Mouse (Mus musculus): Measurements from ENCODE around the gene Bcar1.
A peak's percentile ranks its signal among the peaks of the same experiment; 100 is the strongest.

The Bcar1 gene

GRCm38 (mm10) chr8:111743792-111744696 is at the start of gene Bcar1:
TSS of gene Bcar1 (minus strand) at chr8:111743809.
- peak; percentile 84 to 90 for DNase-seq

DNA sequence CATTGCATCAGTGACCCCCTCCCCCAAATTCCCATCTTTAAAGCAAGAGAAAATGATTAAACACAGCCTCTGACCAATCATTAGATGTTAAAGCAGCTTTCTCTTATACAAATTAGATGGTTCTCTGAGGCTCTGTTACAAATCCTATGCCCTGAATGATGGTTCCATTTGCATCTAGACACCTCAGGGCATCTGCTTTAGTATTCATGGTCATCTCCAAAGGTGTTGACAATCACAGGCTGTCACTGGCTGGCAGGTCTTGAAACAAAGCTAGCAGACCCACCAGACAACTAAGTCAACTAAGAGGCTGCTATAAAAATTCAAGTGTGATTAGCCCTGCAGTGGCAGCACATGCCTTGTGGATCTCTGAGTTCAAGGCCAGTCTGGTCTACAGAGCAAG is 46.0 kb upstream of the Bcar1 start:
- no peak for DNase-seq

- DNase-seq = no peak
Observed at GRCm38 (mm10) chr8:111789200-111789599, 45.6 kb upstream of the Bcar1 start.

- no peak for DNase-seq
Observed at GRCm38 (mm10) chr8:111788497-111788896, 44.9 kb upstream of the Bcar1 start.

DNA sequence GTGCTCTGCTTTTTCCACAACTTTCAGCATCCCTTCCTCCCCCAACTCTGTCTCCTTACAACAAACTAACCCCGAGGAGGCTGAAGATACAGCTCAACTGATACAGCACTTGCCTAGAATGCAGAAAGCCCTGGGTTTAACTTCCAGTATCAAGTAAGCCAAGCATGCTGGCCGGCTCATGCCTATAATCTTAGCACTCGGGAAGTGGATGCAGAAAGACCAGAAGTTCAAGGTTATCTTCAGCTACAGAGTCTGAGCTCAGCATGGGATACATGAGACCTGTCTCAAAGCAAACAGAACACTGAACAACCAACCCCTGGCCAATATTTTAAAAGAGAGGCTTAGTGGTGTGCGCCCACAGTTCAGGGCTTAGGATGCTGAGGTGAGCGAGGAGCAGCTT is 44.5 kb upstream of the Bcar1 start:
- DNase-seq = no peak

DNA sequence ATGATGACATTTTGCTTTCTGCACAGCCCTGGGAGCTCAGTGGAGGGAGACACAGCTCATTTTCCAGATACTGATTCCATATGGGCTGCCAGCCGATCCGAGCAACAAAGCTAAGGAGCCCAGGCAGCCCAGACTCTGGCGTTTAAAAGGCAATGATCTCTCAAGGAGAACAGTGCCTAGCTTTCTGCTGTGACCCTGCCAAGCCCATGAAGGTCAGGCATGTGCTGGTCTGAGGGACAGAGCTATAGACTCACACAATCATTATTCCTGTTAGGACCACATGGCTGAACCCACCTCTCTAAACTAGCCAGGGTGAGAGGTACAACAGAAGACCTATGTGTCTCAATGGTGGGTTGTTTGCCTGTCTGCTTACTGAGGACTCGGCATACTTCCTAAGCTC is 44.1 kb upstream of the Bcar1 start:
- peak in 1 of 2 experiments; percentile 21 for DNase-seq

- DNase-seq = no peak
Observed at GRCm38 (mm10) chr8:111786701-111787588, 43.3 kb upstream of the Bcar1 start.

DNA sequence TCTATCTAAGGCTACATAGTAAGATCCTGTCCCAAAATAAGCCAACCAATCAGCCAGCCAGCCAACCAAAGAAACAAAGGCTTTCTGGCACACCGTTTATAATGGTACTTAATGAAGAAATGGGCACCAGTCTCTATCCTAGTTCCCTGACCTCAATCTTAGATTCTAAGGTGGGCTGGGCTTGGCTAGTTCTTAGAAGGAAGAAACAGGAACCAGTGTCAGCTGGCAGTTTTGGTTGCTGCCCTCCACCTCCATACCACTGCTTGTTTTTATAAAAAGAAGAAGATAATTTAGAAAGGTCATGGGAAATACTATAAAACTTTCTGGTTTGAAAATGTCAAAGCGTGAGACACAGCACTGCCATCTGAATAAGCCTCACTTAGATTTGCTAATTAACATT is 42.5 kb upstream of the Bcar1 start:
- DNase-seq = no peak

GRCm38 (mm10) chr8:111782671-111783394 is 39.2 kb upstream of the Bcar1 start:
- DNase-seq = no peak

- DNase-seq = no peak
Observed at GRCm38 (mm10) chr8:111782161-111782560, 38.6 kb upstream of the Bcar1 start.

- no peak for DNase-seq
Observed at GRCm38 (mm10) chr8:111780697-111781424, 37.3 kb upstream of the Bcar1 start.

- DNase-seq = no peak
Observed at GRCm38 (mm10) chr8:111779690-111780089, 36.1 kb upstream of the Bcar1 start.

- DNase-seq = no peak
Observed at GRCm38 (mm10) chr8:111778801-111779200, 35.2 kb upstream of the Bcar1 start.

GRCm38 (mm10) chr8:111776492-111776891 is 32.9 kb upstream of the Bcar1 start:
- no peak for DNase-seq

DNA sequence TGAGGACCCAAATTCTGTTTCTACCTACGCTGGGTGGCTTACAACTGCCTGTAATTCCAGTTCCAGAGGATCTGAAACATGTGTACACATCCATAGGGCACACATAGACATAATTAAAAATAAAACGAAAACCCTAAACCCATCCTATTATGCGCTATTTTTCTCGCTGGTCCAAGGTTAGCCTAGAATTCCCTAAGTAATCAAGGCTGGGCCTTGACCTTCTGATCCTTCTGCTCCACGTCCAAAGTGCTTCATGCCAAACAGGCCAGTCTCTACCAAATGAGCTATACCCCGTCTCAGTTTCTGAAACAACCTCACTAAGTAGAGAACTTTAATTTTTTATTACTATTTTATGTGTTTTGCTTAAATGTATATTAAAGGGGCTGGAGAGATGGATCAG is 32.2 kb upstream of the Bcar1 start:
- no peak for DNase-seq

DNA sequence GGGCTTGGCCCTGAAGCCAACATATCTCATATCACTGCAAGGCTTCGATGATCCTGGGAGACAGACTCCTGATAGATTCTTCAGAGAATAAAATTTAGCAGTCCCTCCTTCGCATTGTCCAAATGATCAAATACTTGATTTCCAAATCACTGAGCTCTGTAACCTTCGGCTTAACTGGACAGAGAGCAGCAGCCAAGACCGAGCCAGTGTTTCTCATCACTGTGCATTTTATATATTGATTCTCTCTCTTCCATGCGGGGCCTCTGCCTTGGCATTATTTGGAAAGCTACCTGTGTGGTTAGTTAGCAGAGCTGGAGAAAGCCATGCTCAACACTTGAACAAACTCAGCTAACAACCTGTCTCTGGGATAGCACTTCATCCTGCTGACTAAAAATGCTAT is 29.9 kb upstream of the Bcar1 start:
- DNase-seq = no peak

DNA sequence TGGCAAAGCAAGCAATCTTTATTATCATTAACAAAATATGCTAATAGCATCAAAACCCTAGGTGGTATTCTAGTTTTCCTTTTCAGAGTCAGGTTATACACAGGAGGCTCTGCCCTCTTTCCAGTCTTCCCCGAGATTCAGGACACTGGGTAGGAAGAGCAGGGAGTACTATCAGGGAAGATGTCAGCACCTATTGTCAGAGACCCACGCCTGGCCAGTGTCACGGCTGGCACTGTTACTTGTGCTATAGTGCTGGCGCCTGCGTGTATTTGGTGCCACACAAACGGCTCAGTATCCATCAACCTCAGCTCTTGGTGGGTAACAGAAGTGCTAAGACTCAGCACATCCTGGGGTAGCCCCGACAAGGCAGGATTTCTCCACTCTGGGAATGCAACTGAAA is 29.4 kb upstream of the Bcar1 start:
- no peak for DNase-seq

DNA sequence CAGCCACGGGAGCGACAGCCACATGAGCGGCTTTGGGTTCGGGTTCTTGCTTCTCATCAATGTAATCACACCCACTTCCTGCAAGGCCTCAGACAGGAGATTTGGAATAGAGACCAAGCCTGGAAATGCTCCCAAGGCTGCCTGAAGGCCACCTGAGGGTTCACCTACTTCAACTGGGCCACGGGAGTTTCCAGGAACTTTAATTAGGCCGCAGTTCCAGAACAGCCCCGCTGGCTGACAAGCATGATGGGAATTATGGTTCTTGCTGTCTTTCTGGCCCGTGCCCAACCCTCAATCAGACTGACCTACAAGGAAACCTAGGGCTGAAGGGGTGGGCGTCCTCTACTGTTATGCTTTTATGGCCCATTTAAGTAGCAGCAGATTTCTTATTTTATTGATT is 28.5 kb upstream of the Bcar1 start:
- DNase-seq = no peak

GRCm38 (mm10) chr8:111771625-111772020 is 28.0 kb upstream of the Bcar1 start:
- DNase-seq = no peak

DNA sequence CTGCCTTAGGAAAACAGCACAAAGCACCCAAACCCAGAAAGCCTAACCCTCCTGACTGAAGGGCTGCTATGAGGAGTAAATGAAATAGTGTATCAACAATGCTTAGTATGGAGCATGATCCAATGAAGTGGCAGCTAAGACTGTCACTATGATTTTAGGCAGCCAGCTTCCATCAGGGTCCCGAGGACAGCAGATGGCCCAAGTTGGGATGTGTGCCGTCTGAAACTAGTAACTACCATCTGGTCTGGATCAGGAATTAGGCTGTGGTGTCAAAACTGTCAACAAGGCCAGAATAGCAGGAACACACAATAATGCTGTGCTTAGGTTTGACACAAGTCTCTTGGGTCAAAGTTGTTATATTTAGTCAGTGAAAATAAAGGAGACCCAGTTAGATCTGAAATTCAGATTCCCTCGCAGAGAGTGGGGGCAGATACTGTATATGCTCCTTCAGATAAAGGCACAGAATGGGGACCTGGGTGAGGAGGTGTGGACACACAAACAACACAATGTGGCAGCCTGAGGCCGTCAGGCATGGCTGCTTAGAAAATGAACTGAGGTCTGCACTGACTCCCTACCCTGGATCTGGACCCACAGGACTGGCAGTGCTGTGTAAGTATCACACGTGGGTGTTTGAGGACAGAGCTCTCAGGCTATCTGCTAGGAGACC is 27.5 kb upstream of the Bcar1 start:
- no peak for DNase-seq

GRCm38 (mm10) chr8:111769764-111770428 is 26.3 kb upstream of the Bcar1 start:
- DNase-seq = no peak

All from cerebellum, postnatal 36 days (tissue).